Mouse (Mus musculus) megakaryocyte-erythroid progenitor cell, adult 5-6 weeks (primary cell): Measurements from ENCODE around the gene Adpgk. TPM values are rescaled to one million over a fixed set of nuclear protein-coding genes. Genes with fewer than 3 reads are reported as not detected.

ENCODE experiments used
- ATAC-seq: replicated peaks from 2 replicates; pipeline ENCODE4 v1.8.0; 2016; ENCODE audit warnings: mild to moderate bottlenecking, inconsistent platforms; ENCODE audit not compliant: severe bottlenecking, poor library complexity, low FRiP score, low TSS enrichment
- total RNA-seq, 2 experiments: library from RNA; stranded (forward) in 1 of 2; stranded (reverse) in 1 of 2; fragments of 200-1000, 215-1000 nt in 1 of 2; fragments of >200 nt in 1 of 2; fragmentation: Nextera tagmentation in 1 of 2; gene quantifications; 2 replicates each; pipeline ENCODE4 v1.2.3; 2014 to 2017

Gene Adpgk
- total RNA-seq, 2 experiments from 2014 or later: 43.0 to 44.5 TPM

- ATAC-seq: no peak
Observed at GRCm38 (mm10) chr9:59288058-59288457, 3.3 kb upstream of the Adpgk start.

- ATAC-seq: no peak
Observed at GRCm38 (mm10) chr9:59288685-59289410, 2.5 kb upstream of the Adpgk start.

- ATAC-seq: no peak
Observed at GRCm38 (mm10) chr9:59289529-59290115, 1.7 kb upstream of the Adpgk start.

GRCm38 (mm10) chr9:59291688-59292492 lies 532 bp downstream of the Adpgk start:
- ATAC-seq: no peak

- ATAC-seq: no peak
Observed at GRCm38 (mm10) chr9:59292493-59292875, 1.1 kb downstream of the Adpgk start.

- no peak for ATAC-seq
Observed at GRCm38 (mm10) chr9:59296419-59296818, 5.1 kb downstream of the Adpgk start.

- no peak for ATAC-seq
Observed at GRCm38 (mm10) chr9:59307890-59308289, 16.5 kb downstream of the Adpgk start.

- no peak for ATAC-seq
Observed at GRCm38 (mm10) chr9:59310582-59311283, 19.4 kb downstream of the Adpgk start.

- no peak for ATAC-seq
Observed at GRCm38 (mm10) chr9:59311284-59311670, 19.9 kb downstream of the Adpgk start.

- ATAC-seq: no peak
Observed at GRCm38 (mm10) chr9:59316206-59316605, 24.8 kb downstream of the Adpgk start.

GRCm38 (mm10) chr9:59324351-59324750 lies 33.0 kb downstream of the Adpgk start:
- ATAC-seq: peak; percentile 70

GRCm38 (mm10) chr9:59330055-59330454 lies 38.7 kb downstream of the Adpgk start:
- ATAC-seq: no peak

GRCm38 (mm10) chr9:59336539-59336938 lies 45.2 kb downstream of the Adpgk start:
- no peak for ATAC-seq

GRCm38 (mm10) chr9:59337889-59338288 lies 46.5 kb downstream of the Adpgk start:
- ATAC-seq: no peak

GRCm38 (mm10) chr9:59338411-59338810 lies 47.1 kb downstream of the Adpgk start:
- ATAC-seq: no peak

GRCm38 (mm10) chr9:59339107-59339506 lies 47.7 kb downstream of the Adpgk start:
- no peak for ATAC-seq

GRCm38 (mm10) chr9:59340002-59340401 lies 48.6 kb downstream of the Adpgk start:
- ATAC-seq: no peak

- ATAC-seq: peak; percentile 70
Observed at GRCm38 (mm10) chr9:59346176-59346575, 54.8 kb downstream of the Adpgk start.

GRCm38 (mm10) chr9:59352586-59353252 lies 61.4 kb downstream of the Adpgk start:
- no peak for ATAC-seq
